Mouse (Mus musculus): ENCODE data around the gene Elfn1.
"Not testable (repeated sequence)": the region's sequence is repeated elsewhere in the genome, so short reads cannot be mapped to it uniquely, and the experiment has no call there.

Gene Elfn1

DNA sequence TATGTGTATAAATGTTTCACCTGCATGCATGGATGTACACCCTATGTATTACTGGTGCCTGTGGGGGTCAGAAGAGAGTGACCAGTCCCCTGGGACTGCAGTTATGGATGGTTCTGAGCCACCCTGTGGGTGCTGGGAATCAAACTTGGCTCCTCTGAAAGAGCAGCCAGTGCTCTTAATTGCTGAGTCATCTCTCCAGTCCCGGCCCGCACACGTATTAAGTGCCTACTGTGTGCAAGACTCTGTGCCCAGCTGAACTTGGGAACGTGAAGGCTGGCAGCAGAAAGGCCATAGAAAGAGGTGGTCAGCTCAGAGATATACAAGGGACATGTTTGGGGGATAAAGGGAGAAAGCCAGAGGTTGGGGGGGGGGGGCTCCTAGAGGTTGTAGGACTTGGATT, 68.8 kb downstream of the Elfn1 start:
- DNase-seq (ENCODE audit: low spot score) = no peak

DNA sequence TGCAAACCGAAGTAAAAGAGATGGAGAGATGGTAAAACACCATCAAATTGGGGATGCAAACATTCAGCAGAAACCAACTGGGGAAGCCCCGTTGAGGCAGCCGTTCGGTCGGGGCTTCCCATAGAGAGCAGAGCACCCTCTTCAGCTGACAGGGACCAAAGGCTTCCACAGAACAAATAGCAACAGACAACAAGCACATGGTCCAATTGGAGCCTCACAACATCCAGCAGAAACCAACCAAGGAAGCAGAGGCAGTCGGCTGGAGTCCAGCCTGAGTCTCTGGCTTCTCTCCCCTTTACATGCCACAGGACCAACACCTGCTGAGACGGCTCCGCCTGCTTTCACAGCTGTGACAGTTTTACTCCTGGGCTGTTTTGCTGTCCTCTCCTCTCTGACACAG, 69.7 kb downstream of the Elfn1 start:
- no peak for DNase-seq (ENCODE audit: low spot score)

DNA sequence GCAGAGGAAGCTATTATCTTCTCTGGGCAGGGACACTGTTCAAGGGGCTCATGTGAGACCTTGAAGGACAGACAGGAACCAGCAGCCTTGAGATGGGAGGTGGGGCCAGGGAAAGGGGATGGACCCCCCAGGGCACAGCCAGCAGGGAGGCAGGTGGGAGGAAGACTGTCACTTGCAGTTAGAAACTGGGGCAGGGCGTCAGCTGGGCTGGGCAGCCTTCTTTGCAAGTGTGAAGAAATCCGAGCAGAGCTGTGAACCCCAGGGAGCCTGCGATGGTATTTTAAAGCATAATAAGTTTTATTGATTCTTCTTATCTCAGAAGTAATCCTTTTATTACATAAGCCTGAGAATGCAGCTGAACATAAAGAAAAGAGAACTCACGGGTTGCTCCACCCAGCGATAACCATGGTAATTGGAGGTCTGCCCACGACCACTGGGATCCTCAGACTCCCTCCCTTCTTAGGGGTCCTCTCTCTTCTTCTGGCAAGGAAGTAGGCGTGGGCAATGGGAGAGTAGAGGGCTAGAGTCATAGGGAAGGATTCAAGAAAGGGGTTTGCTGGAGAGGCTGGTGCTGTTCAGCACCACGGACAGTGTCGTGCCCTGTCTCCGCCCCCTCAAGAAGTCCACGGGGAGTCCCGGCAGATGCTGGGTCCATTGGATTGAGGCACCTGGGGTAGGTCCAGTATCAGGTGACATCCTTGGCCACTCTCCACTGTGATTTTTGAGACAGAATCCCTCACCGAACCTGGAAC, 71.0 kb downstream of the Elfn1 start:
- DNase-seq (ENCODE audit: low spot score) = no peak

DNA sequence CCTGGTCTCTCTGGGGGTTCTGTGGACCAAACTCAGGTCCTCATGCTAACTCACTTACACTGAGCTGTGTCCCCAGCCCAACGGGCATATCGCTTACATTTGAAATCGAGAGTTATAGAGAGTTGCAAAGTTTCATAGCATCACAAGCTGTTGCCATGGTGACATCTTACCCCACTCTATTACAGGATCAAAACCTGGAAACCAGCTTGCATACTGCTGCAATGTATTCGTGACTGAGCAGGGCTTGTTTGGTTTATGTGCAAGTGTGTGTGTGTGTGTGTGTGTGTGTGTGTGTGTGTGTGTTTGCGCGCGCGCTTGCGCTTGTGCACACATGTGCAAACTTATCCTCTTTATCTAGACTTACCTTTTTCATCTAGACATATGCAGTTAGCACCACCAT, 71.6 kb downstream of the Elfn1 start:
- DNase-seq (ENCODE audit: low spot score) = no peak

DNA sequence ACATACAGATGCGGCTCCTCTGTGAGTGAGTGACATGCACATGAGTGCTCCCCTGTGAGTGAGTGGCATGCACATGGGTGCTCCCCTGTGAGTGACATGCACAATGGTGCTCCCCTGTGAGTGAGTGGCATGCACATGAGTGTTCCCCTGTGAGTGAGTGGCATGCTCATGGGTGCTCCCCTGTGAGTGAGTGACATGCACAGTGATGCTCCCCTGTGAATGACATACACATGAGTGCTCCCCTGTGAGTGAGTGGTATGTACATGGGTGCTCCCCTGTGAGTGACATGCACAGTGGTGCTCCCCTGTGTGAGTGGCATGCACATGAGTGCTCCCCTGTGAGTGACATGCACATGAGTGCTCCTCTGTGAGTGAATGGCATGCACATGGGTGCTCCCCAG, 74.2 kb downstream of the Elfn1 start:
- DNase-seq (ENCODE audit: low spot score) = no peak

DNA sequence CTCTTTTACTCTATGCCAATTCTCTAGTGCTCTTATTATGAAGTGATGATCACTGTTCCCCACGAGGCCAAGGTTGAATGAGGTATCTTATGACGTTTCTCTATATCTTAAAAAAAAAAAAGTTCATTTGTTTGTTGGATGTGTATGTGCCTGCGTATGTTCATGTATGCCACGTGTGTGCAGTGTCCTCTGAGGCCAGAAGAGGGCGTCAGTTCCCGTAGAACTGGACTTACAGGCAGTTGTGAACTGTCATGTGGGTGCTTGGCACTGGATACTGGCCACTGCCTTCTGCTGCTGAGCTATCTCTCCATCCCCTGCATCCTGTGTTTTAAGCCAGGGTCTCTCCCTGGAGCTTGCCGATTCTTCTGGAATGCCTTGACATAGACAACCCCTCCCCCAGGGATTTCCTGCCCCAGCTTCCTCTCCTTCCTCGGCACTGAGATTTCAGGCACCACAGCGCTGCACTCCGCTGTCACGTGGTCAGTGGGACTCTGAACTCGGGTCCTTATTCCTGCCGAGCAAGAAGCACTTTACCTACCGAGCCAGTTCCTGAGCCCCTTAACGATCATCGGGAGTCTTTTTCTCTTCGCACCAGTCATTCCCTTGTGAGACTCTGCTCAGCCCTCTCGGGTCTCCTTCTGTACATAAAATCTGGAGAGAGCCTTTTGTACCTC, 77.5 kb downstream of the Elfn1 start:
- DNase-seq (ENCODE audit: low spot score) = no peak

DNA sequence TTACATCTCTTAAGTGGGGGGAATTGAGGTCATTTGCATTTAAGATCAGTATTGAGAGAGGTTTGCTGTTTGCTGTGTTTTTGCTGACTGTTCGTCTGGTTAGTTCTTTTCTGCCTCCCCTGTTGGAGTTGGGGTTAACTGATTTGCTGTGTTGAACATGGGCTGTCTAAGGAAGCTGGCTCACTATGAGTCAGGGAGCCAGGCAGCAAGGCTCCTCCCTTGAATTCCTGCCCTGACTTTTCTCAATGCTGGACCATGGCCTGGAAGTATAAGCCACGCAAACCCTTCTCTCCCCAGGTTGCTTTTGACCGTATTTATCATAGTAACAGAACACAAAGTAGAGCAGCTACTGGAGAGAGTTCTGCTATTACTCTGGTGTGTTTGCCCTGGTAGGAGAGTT, 83.8 kb downstream of the Elfn1 start:
- DNase-seq (ENCODE audit: low spot score) = no peak

DNA sequence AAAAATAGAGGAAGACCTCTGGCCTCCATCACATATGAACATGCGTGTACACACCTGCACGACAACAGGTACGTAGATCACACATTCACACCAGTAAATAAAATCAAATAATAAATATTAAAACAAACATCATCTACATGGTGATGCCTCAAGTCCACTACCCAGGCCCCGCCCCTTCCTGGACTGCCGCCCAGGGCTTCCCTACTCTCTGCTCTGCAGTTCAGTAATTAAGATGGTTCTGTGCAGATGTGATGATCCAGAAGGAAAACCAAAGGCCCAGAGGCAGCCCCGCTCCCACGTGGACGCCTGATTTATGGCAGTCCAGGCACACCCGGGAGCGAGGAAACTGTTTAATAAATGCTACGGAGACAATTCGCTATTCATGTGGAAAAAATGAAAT, 90.6 kb downstream of the Elfn1 start:
- not testable (repeated sequence) for DNase-seq (ENCODE audit: low spot score)

DNA sequence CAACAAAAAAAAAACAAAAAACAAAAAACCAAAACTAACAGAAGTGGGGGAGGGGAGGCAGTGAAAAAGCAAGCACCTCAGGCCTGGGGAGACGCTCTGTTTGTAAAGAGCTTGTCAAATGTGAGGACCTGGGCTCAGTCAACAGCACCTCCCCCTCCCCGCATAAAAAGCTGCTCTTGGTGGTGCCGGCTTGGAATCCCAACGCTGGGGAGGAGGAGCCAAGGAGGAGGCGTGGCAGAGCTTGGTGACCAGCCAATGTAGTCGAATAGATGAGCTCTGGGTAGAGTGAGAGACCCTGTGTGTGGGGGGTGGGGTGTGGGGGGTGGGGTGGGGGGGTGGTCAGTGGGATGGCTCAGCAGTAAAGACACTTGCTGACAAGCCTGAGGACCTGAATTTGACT, 91.2 kb downstream of the Elfn1 start:
- DNase-seq (ENCODE audit: low spot score) = no peak

DNA sequence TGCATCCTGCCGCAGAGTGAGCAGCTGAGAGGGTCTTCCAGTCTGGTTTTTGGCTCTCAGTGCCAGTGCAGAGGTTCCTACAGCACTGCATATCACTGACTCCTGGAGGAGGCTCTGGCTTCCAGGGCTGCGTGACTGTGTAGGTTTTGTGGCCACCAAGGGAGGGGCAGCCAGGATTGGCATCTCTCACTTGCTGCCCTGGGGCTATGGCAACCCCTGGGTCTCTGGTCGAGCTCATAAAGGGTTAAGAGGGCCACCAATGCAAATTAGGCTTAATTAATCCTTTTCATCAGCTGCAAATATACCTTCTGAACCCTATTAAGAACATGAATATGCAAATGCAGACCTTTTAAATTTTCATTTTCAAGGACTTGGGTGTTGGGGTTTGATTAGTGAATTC, 94.8 kb downstream of the Elfn1 start:
- no peak for DNase-seq (ENCODE audit: low spot score)

DNA sequence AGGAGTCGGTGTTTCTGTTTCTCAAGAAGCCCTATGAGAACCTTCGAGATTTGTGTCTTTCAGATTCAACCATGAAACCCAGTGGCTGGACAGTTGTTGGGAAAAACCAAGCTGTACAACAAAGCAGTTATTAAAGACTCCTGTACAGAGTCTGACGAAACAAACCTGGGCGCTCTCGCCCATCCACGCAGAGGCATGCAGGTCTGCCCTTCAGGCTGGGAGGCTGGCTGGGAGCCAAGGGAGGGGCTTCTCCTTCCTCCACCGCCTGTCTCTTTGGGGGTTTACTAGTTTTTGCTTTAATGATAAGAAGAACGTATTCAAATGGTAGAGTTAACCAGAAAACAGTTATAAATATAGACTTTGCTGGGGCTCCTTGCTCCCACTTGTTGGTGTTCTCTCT, 99.1 kb downstream of the Elfn1 start:
- no peak for DNase-seq (ENCODE audit: low spot score)

DNA sequence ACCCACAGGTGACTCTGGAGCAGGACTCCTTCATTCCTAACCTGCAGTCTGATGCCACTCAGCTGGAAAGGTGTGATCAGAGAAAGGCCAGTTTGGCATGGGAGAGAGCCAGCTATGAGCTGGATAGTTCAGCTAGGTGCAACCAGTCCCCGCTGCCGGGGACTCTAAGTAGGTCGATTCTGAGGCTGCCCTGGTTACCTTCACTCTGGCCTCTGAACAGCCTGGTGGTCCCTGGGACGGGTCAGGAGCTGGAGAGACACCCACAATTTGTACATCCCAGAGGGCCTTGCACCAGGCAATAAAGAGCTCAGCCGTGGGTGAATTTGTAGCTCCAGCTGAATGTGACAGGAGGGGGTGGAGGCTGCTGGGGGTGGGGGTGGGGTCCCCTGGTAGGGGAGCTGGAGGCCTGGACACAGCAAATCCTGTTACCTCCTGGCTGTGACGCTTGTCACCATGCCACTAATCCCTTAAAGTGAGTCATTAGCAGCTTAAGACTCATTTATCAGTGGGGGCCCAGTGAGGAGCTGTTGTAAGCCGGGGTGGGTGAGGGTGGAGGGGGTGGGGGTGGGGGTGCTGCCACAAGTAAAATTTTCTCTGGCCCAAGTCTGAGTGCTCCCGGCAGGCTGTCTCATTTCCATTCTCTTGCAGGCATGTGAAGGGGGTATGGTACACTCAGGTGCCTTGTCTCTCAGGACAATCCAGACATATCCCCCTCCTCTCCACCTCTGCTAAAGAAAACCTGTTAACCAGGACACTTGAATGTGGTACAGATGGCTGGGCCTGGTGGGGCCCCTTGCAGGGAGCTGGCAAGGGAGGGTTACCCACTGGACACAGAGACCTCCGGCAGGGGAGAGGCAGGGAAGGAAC, 100.1 kb downstream of the Elfn1 start:
- no peak for DNase-seq (ENCODE audit: low spot score)

DNA sequence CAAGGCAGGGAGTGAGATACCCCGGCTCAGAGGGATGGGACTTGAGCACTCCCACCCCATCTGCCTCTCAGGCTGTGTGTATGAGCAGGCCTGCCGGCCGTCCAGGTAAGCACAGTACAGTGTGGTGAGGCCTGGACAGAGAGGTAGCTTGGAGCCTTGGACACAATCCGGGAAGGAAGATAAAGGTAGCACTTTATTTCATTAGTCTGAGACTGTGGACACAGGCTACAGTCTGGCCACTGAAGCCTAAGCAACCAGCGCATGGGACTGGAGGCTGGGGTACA, 100.7 kb downstream of the Elfn1 start:
- DNase-seq (ENCODE audit: low spot score) = no peak

DNA sequence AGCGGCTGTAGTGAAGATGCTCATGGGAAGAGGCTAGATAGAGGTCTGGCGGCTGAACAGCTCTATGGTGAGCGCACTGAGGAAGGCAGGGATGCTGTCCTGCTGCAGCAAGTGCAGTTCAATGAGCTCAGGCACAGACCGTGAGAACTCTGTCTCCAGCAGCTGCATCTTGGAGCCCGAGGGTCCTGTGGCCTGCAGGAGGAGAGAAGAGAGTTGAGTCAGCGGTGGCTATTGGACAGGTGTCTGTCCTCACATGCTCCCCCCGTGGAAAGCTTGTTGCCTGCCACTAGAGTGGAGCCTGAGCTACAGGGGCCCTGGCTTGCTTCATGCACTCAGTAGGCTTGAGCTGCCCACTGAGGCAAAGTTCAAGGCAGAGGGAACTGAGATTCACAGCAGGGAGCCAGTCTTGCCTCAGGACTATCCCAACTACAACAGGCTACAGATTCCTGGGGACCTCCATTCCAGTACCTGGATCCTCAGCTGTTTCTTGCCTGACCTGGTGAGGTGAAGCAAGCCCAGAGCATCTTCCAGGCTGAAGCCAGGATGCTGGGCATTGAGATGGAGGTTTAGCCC, 101.4 kb downstream of the Elfn1 start:
- no peak for DNase-seq (ENCODE audit: low spot score)

DNA sequence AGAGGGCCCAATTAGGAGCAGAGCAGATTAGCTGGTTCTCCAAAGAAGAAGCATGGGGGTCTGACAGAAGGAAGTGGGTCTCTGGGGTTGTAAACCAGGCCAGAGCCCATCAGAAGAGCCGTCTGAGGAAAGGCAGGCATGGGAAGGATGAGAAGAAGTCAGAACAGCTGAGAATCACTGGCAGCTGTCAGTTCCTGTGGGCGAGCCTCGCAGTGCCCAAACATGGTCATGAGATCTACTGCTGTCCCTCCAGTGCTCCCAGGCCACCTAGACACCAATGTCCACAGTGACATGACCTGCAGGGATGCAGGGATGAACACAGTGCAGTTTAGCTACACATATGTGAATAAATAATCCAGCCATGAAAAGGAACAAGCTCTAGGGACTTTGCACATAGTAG, 102.7 kb downstream of the Elfn1 start:
- no peak for DNase-seq (ENCODE audit: low spot score)

DNA sequence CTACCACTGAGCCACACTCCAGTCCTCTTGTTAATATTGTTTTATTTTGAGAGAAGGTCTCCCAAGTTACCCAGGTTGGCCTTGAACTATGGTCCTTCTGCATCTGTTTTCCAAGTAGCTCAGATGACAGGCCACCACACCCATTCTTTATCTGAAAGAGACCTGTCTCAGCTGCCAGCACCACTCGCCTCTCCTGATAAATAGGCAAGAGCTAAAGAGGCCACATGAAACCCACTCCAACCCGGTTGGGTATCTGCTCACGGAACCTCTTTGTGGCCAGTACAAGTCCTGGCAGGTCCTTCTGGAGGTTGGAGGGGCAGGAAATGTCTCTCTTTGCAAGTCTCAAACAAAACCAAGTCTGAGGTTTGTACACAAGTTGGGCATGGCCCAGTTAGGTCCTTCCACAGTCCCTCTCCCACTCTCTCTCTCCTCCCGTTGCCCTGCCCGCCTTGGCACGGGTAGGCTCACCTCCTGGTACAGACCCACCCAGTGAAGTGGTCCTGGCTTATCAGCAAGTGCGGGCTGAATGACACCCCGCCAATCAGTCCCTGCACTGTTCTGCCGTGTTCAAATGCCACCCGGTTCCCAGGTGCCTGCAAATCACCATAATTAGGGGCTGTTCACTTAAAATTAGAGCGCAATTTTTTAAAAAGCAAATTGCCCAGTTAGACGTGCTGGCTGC, 104.7 kb downstream of the Elfn1 start:
- DNase-seq (ENCODE audit: low spot score) = no peak

DNA sequence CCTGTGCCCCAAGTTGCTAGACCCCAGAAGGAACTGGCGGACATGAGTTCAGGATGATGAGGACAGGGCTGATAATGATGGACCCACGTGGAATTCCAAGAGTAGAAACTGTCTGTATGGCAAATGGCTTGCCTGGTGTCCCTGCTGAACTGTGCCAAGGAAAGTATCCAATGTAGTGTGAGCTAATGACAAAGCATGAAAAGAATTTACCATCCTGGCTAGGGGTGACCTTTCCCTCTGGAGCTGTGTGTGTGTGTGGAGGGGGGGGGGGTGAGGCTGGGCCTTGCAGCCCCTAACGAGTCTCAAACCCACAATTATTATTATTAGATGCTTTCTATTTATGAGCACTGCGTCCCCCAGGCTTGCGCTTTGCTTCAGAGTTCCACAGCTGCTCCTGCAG, 105.9 kb downstream of the Elfn1 start:
- DNase-seq (ENCODE audit: low spot score) = no peak

DNA sequence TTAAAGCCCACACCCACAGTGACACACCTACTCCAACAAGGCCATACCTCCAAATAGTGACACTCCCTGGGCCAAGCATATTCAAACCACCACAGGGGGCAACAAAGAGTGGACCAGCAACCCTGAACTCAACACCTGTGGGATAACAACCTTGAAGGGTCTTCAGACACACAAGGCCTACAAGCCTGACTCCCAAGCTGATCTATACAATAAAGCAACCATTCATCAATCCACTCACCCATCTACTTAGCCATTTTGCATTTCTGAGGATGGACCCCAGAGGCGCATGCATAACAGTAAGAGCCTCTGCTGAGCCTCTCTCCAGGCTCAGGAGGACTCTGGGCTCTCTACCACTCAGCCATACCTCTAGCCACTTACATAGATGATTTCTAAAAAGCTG, 109.2 kb downstream of the Elfn1 start:
- no peak for DNase-seq (ENCODE audit: low spot score)

DNA sequence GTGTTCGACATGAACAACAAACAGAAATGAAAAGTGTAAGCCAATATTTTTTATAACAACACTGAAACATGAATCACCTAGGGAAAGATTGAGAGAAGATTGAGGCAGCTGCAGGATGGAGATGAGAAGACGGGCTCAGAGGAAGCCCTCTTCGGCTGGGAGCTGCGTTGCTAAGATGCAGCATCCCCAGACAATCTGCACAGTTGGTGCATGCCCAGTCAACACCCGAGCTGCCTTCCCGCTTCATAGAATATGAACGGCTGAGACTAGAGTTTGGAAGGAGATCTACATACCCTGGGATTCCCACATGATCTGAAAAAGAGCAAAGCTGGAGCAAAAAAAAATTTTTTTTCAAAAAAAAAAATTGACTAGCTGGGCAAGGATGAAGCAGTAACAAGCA, 111.0 kb downstream of the Elfn1 start:
- peak; percentile 14 for DNase-seq (ENCODE audit: low spot score)

DNA sequence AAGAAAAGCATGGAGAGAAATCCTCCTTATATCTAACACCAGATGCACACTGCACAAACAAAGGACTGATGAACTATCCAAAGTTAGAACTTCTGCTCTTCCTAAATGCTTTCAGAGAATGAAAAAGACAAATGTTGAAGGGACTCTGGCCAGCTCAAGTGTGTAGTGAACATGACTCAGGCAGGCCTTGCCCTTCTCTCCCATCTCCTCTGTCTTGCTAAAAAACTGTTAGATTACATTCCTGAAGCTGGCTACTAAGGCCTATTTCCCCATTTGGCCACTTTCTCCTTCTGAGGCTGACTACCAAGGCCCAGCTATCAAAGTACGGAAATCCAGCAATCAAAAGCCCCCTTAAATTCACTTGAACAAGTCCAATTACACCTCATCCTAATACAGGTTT, 111.9 kb downstream of the Elfn1 start:
- DNase-seq (ENCODE audit: low spot score) = no peak

DNA sequence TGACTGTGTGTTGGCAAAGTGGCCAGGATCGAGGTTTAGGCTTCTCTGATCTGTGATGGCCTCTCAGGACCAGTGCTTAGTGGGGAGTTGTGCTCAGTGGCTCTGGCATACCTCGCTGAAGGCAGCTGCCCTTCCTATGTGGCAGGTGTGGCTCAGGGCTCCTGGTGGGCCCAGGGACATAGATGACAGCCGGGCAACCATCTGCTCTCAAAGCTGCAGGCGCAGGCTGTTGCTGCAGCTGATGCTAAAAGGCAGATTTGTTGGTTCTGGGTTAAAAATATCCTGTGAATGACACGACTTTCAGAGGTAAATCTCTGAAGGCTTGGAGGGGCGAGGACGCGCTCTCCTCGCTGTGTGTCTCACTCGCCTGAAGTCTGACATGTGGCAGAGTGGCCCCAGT, 114.0 kb downstream of the Elfn1 start:
- peak; percentile 52 for DNase-seq (ENCODE audit: low spot score)

DNA sequence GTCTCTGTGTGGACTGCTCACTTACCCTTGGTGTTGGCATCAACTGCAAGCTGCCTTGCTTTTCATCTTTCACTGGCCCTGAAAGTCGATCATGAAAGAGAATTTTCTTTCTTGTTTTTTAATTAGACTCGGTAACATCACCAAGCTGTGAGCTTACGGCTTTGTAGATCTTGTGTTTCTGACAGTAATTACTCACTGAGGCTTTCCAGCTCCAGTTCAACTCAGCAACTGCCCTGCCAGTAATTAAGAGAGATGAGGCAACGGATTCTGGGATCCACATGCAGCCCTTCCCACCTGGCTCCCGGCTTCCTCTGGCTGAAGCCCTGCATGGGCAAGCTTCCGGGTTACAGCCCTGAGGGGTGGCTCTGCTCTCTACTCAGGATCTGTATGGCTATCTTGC, 115.1 kb downstream of the Elfn1 start:
- no peak for DNase-seq (ENCODE audit: low spot score)

All from layer of hippocampus, adult 11-12 months (tissue).